Mouse (Mus musculus) megakaryocyte progenitor cell, adult 5-6 weeks (primary cell): ENCODE data around the gene Leng9. TPM values are rescaled to one million over a fixed set of nuclear protein-coding genes. Genes with fewer than 3 reads are reported as not detected.
A peak's percentile ranks its signal among the peaks of the same experiment; 100 is the strongest.
"Not testable (repeated sequence)": the region's sequence is repeated elsewhere in the genome, so short reads cannot be mapped to it uniquely, and the experiment has no call there.

Source experiments
- ATAC-seq: replicated peaks from 2 replicates; pipeline ENCODE4 v1.8.0; 2016; ENCODE audit warnings: mild to moderate bottlenecking, moderate TSS enrichment, inconsistent platforms; ENCODE audit not compliant: poor library complexity
- total RNA-seq, 2 experiments: library from RNA; stranded (forward) in 1 of 2; stranded (reverse) in 1 of 2; fragments of 157-497, 149-512 nt in 1 of 2; fragments of 200-1000 nt in 1 of 2; gene quantifications; 2 replicates each; pipeline versions ENCODE4 v1.2.3 to v1.2.4; 2015 to 2017

Leng9 gene
- 0.72 and 1.5 TPM in 2 replicates for total RNA-seq (2015)
- 2.2 and 2.9 TPM in 2 replicates for total RNA-seq (2017)

DNA sequence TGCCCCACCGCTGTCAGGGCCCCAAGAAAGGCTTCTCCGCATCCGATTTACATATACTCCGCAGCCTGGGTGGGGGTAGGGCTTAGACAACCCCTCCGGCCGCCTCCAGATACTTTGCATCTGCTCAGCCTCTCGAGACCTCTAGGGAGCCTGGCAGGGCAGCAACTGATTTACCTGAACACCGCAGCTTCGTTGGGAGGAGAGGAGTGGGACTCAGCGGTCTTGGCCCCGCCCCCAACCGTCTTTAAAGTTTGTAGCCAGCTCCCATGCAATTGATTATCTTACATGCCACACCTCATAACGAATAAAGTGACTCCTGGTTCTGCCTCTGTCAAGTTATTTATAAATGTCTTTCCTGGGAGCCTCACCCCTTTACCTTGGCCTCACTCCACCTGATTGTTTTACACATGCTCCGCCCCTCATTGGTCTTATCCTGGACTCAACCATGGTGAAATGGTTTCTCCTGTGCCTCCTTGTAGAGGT lies at the start of gene Leng9:
TSS of gene Leng9 (minus strand) at position 316 of the 483 bp plus-strand sequence.
- ATAC-seq = peak; percentile 20

GRCm38 (mm10) chr7:4178438-4178837 lies 28.3 kb upstream of the Leng9 start:
- ATAC-seq = peak; percentile 82

- ATAC-seq = no peak
Observed at GRCm38 (mm10) chr7:4170193-4170938, 20.2 kb upstream of the Leng9 start.

- ATAC-seq = no peak
Observed at GRCm38 (mm10) chr7:4167098-4167497, 16.9 kb upstream of the Leng9 start.

DNA sequence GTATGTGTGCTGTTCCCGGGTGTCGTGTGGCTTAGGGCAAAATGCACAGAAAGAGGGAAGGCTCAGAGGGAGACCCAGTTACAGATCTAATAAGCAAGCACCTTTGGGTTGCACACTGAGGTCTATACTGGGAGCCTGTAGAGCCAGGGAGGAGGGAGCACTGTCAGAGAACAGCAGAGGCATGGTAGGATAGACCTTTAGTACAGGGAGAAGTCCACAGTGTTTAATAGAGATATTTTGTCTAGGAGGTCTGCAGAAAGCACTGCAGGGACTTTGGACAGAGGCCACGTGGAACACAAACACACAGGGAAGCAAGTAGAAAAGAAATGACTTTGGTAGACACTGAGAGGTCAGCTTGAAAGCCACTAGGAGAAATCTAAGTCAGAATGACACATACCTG lies 15.1 kb upstream of the Leng9 start:
- no peak for ATAC-seq

GRCm38 (mm10) chr7:4164090-4164910 lies 14.1 kb upstream of the Leng9 start, which contains the start of gene Cdc42ep5:
TSS of gene Cdc42ep5 (minus strand) at chr7:4164860.
- no peak for ATAC-seq

DNA sequence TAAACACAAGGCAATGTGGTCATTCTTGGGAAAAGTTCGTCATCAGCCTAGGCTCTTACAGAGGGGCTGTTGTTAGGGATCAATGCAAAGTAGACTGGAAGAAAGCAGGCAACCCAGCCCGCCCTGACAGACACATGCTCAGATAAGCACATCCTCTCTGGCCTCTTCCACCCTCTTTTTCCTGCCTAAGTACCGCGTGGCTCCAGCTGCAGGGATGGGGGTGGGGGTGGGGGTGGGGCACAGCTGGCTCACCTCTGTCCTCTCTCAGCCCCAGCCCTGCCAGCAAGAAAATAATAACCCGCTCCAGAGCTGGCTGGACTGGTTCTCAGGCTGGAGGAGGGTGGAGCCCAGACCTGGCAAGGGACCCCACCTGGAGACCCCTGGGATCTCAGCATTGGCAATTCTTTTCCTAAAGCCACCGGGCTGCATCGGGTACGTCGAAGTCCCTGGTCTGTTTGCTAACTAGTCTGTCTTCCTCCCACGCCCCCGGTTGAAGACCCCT lies 13.4 kb upstream of the Leng9 start:
- 0 out of 2 replicates have a peak, but pooled peaks have one; percentile 23 for ATAC-seq

DNA sequence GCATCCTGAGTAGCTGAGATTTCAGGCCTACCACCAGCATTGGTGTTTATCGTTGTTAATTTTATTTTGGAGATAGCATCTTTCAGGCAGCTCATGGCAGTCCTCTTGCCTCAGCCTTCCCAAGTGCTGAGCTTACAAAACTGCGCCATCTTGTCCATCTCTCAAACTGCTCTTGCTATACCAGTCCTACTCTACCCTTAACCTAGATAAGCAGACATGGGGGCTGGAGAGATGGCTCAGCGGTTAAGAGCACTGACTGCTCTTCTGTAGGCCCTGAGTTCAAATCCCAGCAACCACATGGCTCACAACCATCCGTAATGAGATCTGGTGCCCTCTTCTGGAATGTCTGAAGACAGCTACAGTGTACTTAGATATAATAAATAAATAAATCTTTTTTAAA lies 11.4 kb upstream of the Leng9 start:
- ATAC-seq = not testable (repeated sequence)

- ATAC-seq = no peak
Observed at GRCm38 (mm10) chr7:4154976-4155375, 4.8 kb upstream of the Leng9 start.

GRCm38 (mm10) chr7:4154356-4154755 lies 4.2 kb upstream of the Leng9 start:
- ATAC-seq = no peak

DNA sequence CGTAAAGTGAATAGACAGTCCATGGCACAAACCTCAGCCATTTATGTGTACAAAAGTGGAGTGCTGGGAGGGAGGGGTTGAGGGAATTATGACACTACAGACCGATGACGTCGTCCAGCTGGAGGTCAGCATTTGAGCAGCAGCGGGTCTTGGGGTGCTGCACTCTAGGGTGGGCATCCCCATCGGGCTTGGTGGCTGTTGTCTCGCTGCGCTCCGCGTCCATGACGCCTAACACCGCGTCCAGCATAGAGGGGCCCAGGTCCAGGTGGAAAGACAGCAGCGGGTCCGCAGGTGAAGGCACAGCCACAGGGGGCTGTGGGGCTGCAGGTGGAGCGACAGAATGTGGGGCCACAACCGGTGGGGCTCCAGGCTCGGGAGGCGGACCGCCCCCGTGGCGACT lies 1.1 kb upstream of the Leng9 start:
- no peak for ATAC-seq

GRCm38 (mm10) chr7:4150811-4151221 lies 642 bp upstream of the Leng9 start:
- peak; percentile 29 for ATAC-seq

- peak; percentile 51 for ATAC-seq
Observed at GRCm38 (mm10) chr7:4149209-4150054, 742 bp downstream of the Leng9 start.

DNA sequence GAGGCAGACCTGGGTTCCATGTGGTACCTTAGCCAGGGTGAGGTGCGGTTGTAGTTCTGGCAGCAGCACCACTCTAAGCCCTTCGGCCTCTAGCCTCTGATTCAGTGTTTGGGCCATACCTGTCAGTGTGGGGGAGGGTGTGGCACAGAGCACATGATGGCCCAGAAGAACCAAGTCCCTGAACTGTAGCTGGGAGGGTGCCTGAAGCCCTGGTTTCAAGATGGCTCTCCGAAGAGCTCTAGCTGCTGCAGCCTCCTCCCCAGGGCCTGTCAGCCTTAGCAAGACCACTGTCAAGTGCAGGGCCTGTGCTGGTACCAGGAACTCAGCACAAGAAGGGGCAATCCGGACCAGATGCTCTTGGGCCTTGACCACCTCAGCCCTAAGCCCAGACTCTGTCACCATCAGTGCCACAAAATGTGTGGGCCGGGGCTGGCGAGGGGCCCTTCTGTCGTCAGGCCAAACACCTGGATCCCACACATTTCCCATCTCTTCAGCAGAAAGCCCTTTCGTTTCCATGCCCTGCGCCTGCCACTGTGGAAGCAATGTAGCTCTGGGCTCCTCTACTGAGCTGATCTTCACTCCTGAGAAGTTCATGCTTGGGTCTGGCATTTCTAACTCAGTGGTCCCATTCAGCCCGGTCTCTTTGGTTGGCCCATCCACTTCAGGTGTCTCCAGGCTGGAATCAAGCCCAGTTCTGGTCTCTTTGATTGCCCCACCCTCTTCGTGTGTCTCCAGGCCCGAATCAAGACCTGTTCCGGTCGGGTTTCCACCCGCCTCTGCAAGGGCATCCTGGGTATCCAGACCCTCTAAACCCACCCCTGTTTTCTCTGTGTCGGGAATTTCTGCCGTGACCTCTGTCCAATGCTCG lies 1.6 kb downstream of the Leng9 start:
- ATAC-seq = peak; percentile 4

DNA sequence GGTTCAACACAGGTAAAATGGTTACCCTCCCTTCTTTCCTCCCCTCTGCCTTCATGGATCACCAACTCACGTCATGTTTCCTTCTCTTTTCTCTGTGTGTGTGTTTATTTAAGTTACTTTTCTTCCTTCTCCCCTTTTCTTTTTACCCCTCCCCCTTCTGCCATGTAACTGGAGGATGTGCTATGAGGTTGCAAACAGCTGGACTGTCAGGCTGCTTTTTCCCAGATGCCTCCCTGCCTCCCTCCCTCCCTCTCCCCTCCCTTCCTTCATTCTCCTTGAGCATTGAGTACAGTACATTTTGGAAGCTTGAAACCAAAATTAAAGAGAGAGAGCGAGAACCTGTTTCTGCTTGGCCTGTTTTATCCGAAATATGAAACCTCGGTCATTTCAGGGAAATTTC lies 2.3 kb downstream of the Leng9 start:
- ATAC-seq = no peak

- ATAC-seq = no peak
Observed at GRCm38 (mm10) chr7:4147371-4147770, 2.8 kb downstream of the Leng9 start.

DNA sequence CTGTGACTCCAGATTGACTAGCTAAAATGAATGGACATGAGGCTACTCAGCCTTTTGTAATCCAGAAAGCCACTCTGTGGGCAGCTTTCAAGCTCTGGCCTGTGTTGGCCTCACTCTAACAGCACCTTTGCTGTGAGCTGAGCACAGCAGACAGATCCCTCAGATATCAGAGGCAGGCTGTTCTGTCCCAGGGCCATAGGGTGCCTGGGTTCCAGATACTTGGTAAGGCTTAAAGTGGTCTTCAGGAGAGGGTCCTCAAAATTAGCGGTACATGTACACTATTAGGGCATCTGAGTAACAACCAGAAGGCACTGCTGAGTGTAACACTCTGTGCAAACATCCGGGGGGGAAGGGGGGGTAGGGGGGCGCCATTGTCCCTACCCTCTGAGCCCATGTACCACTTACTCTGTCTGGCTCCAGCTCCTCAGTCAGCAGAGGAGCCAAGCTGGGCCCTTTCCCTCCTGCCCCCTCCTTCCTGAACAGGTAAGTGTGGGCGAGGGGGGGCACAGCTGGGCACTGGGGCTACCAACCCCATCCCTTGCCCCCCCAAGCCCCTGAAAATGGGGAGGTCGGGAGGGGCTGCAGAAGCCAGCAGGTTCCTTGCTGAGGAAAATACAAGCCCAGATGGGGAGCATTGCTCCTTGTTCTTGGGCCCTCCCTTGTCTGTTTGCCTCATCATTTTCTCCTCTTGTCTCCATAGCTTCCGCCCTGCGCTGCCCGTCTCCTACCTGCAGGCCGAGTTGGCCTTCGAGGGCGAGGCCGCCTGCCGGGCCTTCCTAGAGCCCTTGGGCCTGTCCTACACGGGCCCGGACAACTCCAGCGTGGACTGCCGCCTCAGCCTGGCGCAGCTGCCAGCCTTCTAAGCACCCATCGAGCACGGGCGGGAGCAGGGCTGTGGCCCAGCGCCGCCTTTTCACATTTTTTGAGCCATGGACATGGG lies 3.7 kb downstream of the Leng9 start:
- ATAC-seq = no peak

GRCm38 (mm10) chr7:4145552-4146190 lies 4.5 kb downstream of the Leng9 start:
- peak; percentile 44 for ATAC-seq
